Mouse (Mus musculus) layer of hippocampus, postnatal 10 days (tissue): ENCODE data around the gene Ptprn2. TPM values are rescaled to one million over a fixed set of nuclear protein-coding genes. Genes with fewer than 3 reads are reported as not detected.

Experiments
- DNase-seq, 2 experiments: peaks; one replicate each; pipeline ENCODE4 v3.0.0; 2021; ENCODE audit warnings: low spot score in 2 of 2
- microRNA-seq, 2 experiments: library from miRNA; unstranded; fragments of <30 nt; microRNA quantifications; one replicate each; pipeline ENCODE4 v1.2.0; 2021
- total RNA-seq, 2 experiments: library from RNA; stranded (reverse); gene quantifications; 2 replicates each; pipeline ENCODE4 v1.2.3; 2021

Gene Ptprn2
- total RNA-seq, 2 experiments from 2014 or later: 234 to 251 TPM

- no peak for DNase-seq
These were observed 813.6 kb downstream of the Ptprn2 start for GRCm38 (mm10) chr12:117299084-117299483.

- no peak for DNase-seq
These were observed 819.5 kb downstream of the Ptprn2 start for GRCm38 (mm10) chr12:117304751-117305624.

GRCm38 (mm10) chr12:117305625-117306105 is 820.1 kb downstream of the Ptprn2 start:
- DNase-seq: no peak

GRCm38 (mm10) chr12:117312079-117312478 is 826.6 kb downstream of the Ptprn2 start:
- DNase-seq: no peak

- DNase-seq: no peak
These were observed 829.5 kb downstream of the Ptprn2 start for GRCm38 (mm10) chr12:117314987-117315386.

GRCm38 (mm10) chr12:117315661-117316060 is 830.1 kb downstream of the Ptprn2 start:
- no peak for DNase-seq

GRCm38 (mm10) chr12:117318229-117318628 is 832.7 kb downstream of the Ptprn2 start:
- DNase-seq: no peak

GRCm38 (mm10) chr12:117323017-117323416 is 837.5 kb downstream of the Ptprn2 start:
- DNase-seq: no peak

Small RNA genes within 50 kb of the gene (microRNA-seq; reads per million reads assigned to microRNA genes)
- 11.4 to 94.7 reads per million in 2 experiments for gene Mir153

Other genes starting within 250 kb of the Ptprn2 start
- 10 to 100 TPM; 12.6 to 15.6 TPM for gene Wdr60, start 222.7 kb upstream of the Ptprn2 start, total RNA-seq
- not detected for gene Gm11027, start 210.3 kb upstream of the Ptprn2 start, total RNA-seq
- 10 to 100 TPM; 63.2 to 67.0 TPM for gene Esyt2, start 204.5 kb upstream of the Ptprn2 start, total RNA-seq
- gene Ncapg2, start 80.3 kb upstream of the Ptprn2 start, total RNA-seq: 10 to 100 TPM in 1 of 2 experiments, 1 to 10 TPM in 1; 9.5 to 10.8 TPM